Mouse (Mus musculus): Measurements from ENCODE around the gene Gm26938. TPM values are rescaled to one million over a fixed set of nuclear protein-coding genes. Genes with fewer than 3 reads are reported as not detected.
A peak's percentile ranks its signal among the peaks of the same experiment; 100 is the strongest.

Gene Gm26938
- polyA plus RNA-seq, 1 experiment from 2014 or later: not detected

DNA sequence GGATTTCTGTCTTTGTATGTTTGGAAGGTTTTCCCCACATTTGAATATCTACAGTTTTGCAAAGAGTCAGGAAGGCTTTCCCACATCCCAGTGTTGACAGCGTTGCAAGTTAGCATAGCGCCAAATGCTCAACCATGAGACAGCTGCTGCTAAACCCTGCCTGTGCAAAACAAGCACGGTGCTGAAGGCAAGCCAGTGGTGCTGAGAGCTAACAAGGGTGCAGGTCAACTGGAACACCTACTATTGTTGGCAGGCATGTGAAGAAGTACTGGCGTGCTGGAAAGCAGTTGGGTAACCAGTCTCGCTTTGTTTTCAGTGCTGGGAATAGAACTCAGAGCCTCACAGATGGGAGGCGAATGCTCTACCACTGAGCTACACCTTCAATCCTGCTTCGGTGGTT lies 9.5 kb upstream of the Gm26938 start:
- H3K27me3 ChIP-seq (replicated peaks; ENCODE audit: control insufficient read depth, insufficient read depth, low read length): no peaks in the 10 kb centered on the region
- H3K4me2 ChIP-seq (ENCODE audit: low read length): no peak overlapping the region
- 79% methylated on average over 7 of the region's 7 CpGs for WGBS
- H3K4me3 ChIP-seq (ENCODE audit: low read depth, low read length): no peak overlapping the region
- H3K36me3 ChIP-seq (ENCODE audit: control insufficient read depth, insufficient read depth, low read length): no peaks in the 10 kb centered on the region
- no peak overlapping the region for H3K9ac ChIP-seq (ENCODE audit: low read length)
- DNase-seq (ENCODE audit: low spot score): no peak
- ATAC-seq: no peak
- H3K9me3 ChIP-seq (replicated peaks; ENCODE audit: control insufficient read depth, low read length): no peaks in the 10 kb centered on the region
- no peak overlapping the region for H3K27ac ChIP-seq (ENCODE audit: low read depth, low read length)
- H3K4me1 ChIP-seq (ENCODE audit: control insufficient read depth, insufficient read depth, low read length): no peaks in the 10 kb centered on the region

DNA sequence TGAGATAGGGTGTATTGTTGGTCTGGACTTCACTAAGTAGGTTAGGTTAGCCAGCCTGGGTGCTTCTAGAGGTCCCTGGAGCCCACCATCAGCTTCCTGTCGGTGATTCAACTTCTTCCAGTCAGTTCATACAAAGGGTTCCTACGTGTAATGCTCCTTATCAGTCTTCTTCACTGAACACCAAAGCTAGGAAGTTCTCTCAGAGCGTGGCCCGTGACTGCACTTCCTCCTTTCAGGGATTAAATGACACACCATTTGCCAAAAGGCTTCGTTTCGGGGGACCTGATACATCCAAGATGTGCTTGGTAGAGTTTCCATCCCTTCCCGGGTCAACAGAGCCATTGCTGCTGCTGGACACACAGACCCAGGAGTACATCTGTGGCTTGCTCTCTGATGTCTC lies 5.9 kb upstream of the Gm26938 start:
- H3K36me3 ChIP-seq (ENCODE audit: control insufficient read depth, insufficient read depth, low read length): no peaks in the 10 kb centered on the region
- no peak overlapping the region for H3K9ac ChIP-seq (ENCODE audit: low read length)
- H3K4me2 ChIP-seq (ENCODE audit: low read length): no peak overlapping the region
- WGBS: 86% methylated on average over 7 of the region's 7 CpGs
- no peak overlapping the region for H3K4me3 ChIP-seq (ENCODE audit: low read depth, low read length)
- no peaks in the 10 kb centered on the region for H3K9me3 ChIP-seq (replicated peaks; ENCODE audit: control insufficient read depth, low read length)
- ATAC-seq (no peak), DNase-seq (ENCODE audit: low spot score) (no peak)
- H3K27me3 ChIP-seq (replicated peaks; ENCODE audit: control insufficient read depth, insufficient read depth, low read length): no peaks in the 10 kb centered on the region
- H3K4me1 ChIP-seq (ENCODE audit: control insufficient read depth, insufficient read depth, low read length): no peaks in the 10 kb centered on the region
- H3K27ac ChIP-seq (ENCODE audit: low read depth, low read length): no peak overlapping the region

DNA sequence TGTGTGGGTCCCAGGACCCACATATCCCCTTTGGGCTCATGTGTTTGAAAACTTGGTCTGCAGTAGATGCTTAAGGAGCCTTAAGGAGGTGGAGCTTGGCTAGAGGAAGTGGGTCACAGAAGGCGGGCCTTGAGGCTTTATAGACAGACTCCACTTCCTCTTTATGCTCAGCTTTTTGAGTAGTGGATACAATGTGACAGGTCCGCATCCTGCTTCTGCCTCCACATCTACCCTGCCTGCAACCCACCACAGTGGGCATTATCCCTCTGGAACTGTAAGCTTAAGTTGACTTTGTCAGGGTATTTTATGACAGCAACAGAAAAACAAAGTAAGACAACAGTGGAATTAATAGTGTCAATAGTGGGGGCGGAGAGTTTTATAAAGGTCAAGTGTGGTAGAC lies 4.5 kb upstream of the Gm26938 start:
- Histone ChIP-seq H3K36me3 (ENCODE audit: control insufficient read depth, insufficient read depth, low read length) (no peaks in the 10 kb centered on the region), H3K9ac (ENCODE audit: low read length) (no peak overlapping the region), H3K9me3 (replicated peaks; ENCODE audit: control insufficient read depth, low read length) (no peaks in the 10 kb centered on the region), H3K27ac (ENCODE audit: low read depth, low read length) (no peak overlapping the region), H3K4me2 (ENCODE audit: low read length) (no peak overlapping the region), H3K4me3 (ENCODE audit: low read depth, low read length) (no peak overlapping the region), H3K27me3 (replicated peaks; ENCODE audit: control insufficient read depth, insufficient read depth, low read length) (no peaks in the 10 kb centered on the region), H3K4me1 (ENCODE audit: control insufficient read depth, insufficient read depth, low read length) (peaks cover 3% of the 10 kb centered on the region; the same call in 1 of the 2 replicates)
- no peak for ATAC-seq
- 87% methylated on average over 3 of the region's 3 CpGs for WGBS
- DNase-seq (ENCODE audit: low spot score): no peak

DNA sequence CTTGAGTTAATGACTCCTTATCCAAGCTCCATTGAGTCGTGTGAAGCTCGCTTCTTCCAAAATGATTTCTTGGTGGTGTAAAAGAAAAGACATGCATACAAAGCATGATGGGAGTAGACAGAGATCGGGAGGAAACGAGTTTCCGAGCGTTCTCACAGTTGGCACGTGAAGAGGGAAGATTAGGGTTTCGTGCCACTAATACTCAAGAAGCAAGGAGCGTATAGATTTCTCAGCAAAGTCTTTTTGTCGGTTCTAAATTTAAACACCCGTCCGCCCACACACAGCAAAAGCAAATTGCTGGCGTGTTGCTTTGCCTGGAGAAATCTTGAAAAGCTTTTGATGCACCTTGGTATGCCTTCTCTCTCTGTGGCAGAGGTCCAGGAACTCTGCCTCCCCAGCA lies 3.2 kb upstream of the Gm26938 start:
- Histone ChIP-seq H3K27me3 (replicated peaks; ENCODE audit: control insufficient read depth, insufficient read depth, low read length) (no peaks in the 10 kb centered on the region), H3K4me3 (ENCODE audit: low read depth, low read length) (no peak overlapping the region), H3K9ac (ENCODE audit: low read length) (no peak overlapping the region), H3K27ac (ENCODE audit: low read depth, low read length) (no peak overlapping the region), H3K4me1 (ENCODE audit: control insufficient read depth, insufficient read depth, low read length) (peaks cover 9% of the 10 kb centered on the region; the same call in 1 of the 2 replicates), H3K9me3 (replicated peaks; ENCODE audit: control insufficient read depth, low read length) (no peaks in the 10 kb centered on the region), H3K4me2 (ENCODE audit: low read length) (no peak overlapping the region), H3K36me3 (ENCODE audit: control insufficient read depth, insufficient read depth, low read length) (no peaks in the 10 kb centered on the region)
- whole genome bisulfite sequencing: 84% methylated on average over 13 of the region's 13 CpGs
- ATAC-seq: no peak
- no peak for DNase-seq (ENCODE audit: low spot score)

DNA sequence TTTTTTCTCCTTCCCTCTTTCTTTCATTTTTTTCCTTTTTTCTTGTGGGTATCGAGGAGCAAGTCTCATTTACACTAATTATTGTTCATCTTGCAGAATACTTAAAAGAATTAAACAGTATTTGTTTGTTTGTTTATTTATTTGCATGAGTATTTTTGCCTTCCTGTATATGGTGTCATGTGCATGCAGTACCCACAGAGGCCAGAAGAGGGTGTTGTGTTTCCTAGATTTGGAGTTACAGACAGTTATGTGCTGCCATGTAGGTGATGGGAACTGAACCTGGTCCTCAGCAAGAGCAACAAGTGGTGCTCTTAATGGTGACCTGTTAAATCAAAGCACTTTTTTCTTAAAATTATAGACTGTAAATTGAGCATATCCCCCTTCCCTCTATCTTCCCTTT lies 1.4 kb upstream of the Gm26938 start:
- no peaks in the 10 kb centered on the region for H3K27me3 ChIP-seq (replicated peaks; ENCODE audit: control insufficient read depth, insufficient read depth, low read length)
- no peaks in the 10 kb centered on the region for H3K9me3 ChIP-seq (replicated peaks; ENCODE audit: control insufficient read depth, low read length)
- H3K36me3 ChIP-seq (ENCODE audit: control insufficient read depth, insufficient read depth, low read length): peaks cover 13% of the 10 kb centered on the region
- DNase-seq (ENCODE audit: low spot score) (no peak), ATAC-seq (no peak)
- H3K4me3 ChIP-seq (ENCODE audit: low read depth, low read length): no peak overlapping the region
- H3K9ac ChIP-seq (ENCODE audit: low read length): no peak overlapping the region
- H3K27ac ChIP-seq (ENCODE audit: low read depth, low read length): no peak overlapping the region
- 89% methylated on average over 1 of the region's 1 CpGs for WGBS
- no peak overlapping the region for H3K4me2 ChIP-seq (ENCODE audit: low read length)
- peaks cover 9% of the 10 kb centered on the region; the same call in 1 of the 2 replicates for H3K4me1 ChIP-seq (ENCODE audit: control insufficient read depth, insufficient read depth, low read length)

DNA sequence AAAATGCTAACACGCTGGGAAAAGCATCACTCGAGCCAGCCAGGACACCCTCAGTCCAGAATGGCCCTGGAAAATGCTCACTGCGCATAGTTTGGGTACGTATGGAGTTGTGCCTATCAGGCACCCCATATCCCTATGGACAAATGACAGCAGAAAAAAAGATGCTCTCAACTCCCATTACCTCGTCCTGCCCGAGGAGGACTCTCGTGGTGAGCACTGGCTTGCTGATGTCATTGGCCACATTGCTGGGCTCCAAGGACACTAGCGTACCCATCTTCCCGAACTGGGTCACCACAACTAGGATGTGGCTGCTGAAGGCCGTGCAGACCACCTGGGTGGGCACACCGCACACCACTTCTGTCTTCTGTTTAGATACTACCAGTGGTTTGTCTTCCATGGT lies 260 bp downstream of the Gm26938 start:
- Histone ChIP-seq H3K36me3 (ENCODE audit: control insufficient read depth, insufficient read depth, low read length) (peaks cover 25% of the 10 kb centered on the region), H3K4me3 (ENCODE audit: low read depth, low read length) (peak overlapping the region; percentile 84), H3K27ac (ENCODE audit: low read depth, low read length) (peak overlapping the region; percentile 77; the same call in 1 of the 2 replicates), H3K9ac (ENCODE audit: low read length) (peak overlapping the region; percentile 86), H3K9me3 (replicated peaks; ENCODE audit: control insufficient read depth, low read length) (no peaks in the 10 kb centered on the region), H3K4me2 (ENCODE audit: low read length) (peak overlapping the region; percentile 93), H3K27me3 (replicated peaks; ENCODE audit: control insufficient read depth, insufficient read depth, low read length) (no peaks in the 10 kb centered on the region), H3K4me1 (ENCODE audit: control insufficient read depth, insufficient read depth, low read length) (peaks cover 9% of the 10 kb centered on the region; the same call in 1 of the 2 replicates)
- peak; percentile 23 for ATAC-seq
- DNase-seq (ENCODE audit: low spot score): no peak
- WGBS: 43% methylated on average over 11 of the region's 11 CpGs

DNA sequence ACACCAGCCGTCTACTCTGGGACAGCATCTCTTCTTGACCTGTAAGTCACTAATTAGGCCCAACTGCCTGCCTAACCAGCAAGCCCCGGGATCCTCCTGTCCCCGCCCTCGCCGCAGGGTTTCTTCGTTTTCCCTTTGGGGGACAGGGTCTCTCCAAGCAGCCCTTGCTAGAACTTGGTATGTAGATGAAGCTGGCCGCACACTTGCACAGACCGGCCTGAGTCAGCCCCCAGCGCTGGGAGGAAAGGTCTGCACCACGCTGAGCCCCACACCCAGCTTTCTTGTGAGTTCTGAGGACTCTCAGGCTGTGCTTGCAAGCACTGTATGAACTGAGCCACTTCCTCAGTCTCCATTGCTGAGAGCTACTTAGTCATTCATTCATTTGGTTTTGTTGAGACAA lies 1.7 kb downstream of the Gm26938 start:
- no peak overlapping the region for H3K27ac ChIP-seq (ENCODE audit: low read depth, low read length)
- H3K4me3 ChIP-seq (ENCODE audit: low read depth, low read length): no peak overlapping the region
- no peaks in the 10 kb centered on the region for H3K9me3 ChIP-seq (replicated peaks; ENCODE audit: control insufficient read depth, low read length)
- no peaks in the 10 kb centered on the region for H3K27me3 ChIP-seq (replicated peaks; ENCODE audit: control insufficient read depth, insufficient read depth, low read length)
- H3K4me1 ChIP-seq (ENCODE audit: control insufficient read depth, insufficient read depth, low read length): peaks cover 9% of the 10 kb centered on the region; the same call in 1 of the 2 replicates
- ATAC-seq: no peak
- no peak for DNase-seq (ENCODE audit: low spot score)
- peaks cover 25% of the 10 kb centered on the region for H3K36me3 ChIP-seq (ENCODE audit: control insufficient read depth, insufficient read depth, low read length)
- H3K9ac ChIP-seq (ENCODE audit: low read length): no peak overlapping the region
- no peak overlapping the region for H3K4me2 ChIP-seq (ENCODE audit: low read length)
- whole genome bisulfite sequencing: 90% methylated on average over 10 of the region's 10 CpGs

DNA sequence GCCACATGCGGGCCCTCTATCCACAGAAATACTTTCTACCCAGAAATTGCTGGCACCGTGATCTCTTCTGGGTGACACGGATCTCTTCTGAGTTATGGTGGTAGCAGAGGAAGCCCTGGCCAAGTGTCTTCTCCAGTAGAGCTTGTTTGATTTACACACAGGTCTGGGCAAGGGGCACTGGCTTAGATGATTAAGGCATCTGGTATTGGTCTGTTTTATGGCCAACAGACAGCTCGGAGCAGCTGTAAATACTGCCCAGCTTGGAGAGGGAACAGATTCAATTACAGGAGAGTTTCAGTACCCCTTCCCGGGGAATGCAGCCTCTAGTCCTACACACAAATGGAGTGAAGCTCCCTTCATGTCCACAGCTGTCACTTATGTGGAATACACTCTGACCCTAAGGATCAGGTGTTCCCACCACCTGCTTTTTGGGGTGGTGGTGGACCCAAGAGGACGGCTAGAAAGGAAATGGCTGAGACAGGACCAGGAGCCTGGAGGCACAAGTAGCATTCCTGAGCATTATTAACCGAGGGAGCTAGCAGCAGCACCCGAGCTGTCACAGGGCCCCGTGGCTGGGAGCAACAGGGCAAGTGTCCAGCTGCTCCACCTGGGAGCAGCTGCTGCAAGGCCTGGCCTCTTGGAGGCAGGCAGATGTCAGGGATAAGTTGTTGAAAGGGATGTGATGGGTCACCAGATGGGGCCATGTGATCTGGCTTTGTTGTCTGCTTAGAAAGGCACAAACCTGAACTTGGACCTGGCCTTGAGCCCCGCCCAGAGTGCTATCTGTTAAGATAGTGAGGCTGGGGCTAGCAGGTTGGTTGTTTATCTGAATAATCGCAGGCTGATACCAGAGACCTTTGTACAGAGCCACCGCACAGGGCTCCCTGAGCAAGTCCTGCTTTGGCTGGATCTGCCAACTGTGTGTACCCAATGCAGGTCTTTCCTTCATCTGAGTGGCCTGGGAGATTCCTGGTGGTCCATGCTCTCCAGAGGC lies 4.4 kb downstream of the Gm26938 start:
- peaks cover 25% of the 10 kb centered on the region for H3K36me3 ChIP-seq (ENCODE audit: control insufficient read depth, insufficient read depth, low read length)
- ATAC-seq (no peak), DNase-seq (ENCODE audit: low spot score) (no peak)
- no peak overlapping the region for H3K4me2 ChIP-seq (ENCODE audit: low read length)
- H3K27me3 ChIP-seq (replicated peaks; ENCODE audit: control insufficient read depth, insufficient read depth, low read length): no peaks in the 10 kb centered on the region
- no peak overlapping the region for H3K4me3 ChIP-seq (ENCODE audit: low read depth, low read length)
- no peak overlapping the region for H3K27ac ChIP-seq (ENCODE audit: low read depth, low read length)
- H3K9me3 ChIP-seq (replicated peaks; ENCODE audit: control insufficient read depth, low read length): no peaks in the 10 kb centered on the region
- 86% methylated on average over 12 of the region's 12 CpGs for WGBS
- H3K9ac ChIP-seq (ENCODE audit: low read length): no peak overlapping the region
- peaks cover 9% of the 10 kb centered on the region; the same call in 1 of the 2 replicates for H3K4me1 ChIP-seq (ENCODE audit: control insufficient read depth, insufficient read depth, low read length)

DNA sequence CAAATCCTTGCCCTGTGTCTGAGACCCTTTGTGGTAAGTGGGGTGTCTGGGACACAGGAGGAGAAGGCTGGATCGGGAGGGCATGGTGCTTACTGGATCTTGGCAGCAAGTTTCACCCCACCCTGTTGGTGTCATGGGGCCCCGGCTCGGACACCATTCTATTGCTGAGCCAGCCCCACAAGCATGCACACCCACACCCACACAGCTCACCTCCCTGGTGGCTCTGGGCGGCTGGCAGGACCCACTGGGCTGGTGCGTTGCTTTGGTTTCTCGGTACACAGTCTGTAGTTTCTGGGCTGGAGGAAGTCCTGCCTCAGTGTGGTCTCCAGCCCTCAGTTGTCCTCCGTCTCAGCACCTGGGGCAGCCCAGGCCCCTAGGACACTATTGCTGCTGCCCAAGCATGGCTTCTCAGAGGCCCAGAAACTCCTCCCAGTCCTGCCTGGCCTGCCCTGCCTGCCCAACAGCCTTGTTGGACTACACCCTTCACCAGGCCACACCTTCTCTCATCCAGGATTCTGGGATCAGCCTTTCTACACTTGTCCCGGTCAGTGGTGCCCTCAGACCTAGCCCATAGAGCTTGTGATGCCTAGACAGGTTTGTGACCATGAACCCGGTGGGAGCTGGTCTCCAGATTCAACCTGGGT lies 6.5 kb downstream of the Gm26938 start, which contains the start of gene Tmem184a:
Gene Tmem184a, minus strand, starts transcription at position 380 of the 644 bp plus-strand sequence.
- DNase-seq (ENCODE audit: low spot score): no peak
- 92% methylated on average over 9 of the region's 9 CpGs for WGBS
- ATAC-seq: no peak

More for the DNA sequence above, 6.5 kb downstream of the Gm26938 start, which contains the start of gene Tmem184a:
- Histone ChIP-seq H3K27me3 (replicated peaks; ENCODE audit: control insufficient read depth, insufficient read depth, low read length) (no peaks in the 10 kb centered on the region), H3K36me3 (ENCODE audit: control insufficient read depth, insufficient read depth, low read length) (peaks cover 25% of the 10 kb centered on the region), H3K27ac (ENCODE audit: low read depth, low read length) (no peak within 1 kb of the TSS), H3K4me2 (ENCODE audit: low read length) (no peak within 1 kb of the TSS), H3K9me3 (replicated peaks; ENCODE audit: control insufficient read depth, low read length) (no peaks in the 10 kb centered on the region), H3K4me3 (ENCODE audit: low read depth, low read length) (no peak within 1 kb of the TSS), H3K9ac (ENCODE audit: low read length) (no peak within 1 kb of the TSS), H3K4me1 (ENCODE audit: control insufficient read depth, insufficient read depth, low read length) (no peaks in the 10 kb centered on the region)

Measured in forebrain, embryonic 14.5 days (tissue).